Mouse (Mus musculus): ENCODE results near the gene Tmeff1.
A peak's percentile ranks its signal among the peaks of the same experiment; 100 is the strongest.

The Tmeff1 gene

DNA sequence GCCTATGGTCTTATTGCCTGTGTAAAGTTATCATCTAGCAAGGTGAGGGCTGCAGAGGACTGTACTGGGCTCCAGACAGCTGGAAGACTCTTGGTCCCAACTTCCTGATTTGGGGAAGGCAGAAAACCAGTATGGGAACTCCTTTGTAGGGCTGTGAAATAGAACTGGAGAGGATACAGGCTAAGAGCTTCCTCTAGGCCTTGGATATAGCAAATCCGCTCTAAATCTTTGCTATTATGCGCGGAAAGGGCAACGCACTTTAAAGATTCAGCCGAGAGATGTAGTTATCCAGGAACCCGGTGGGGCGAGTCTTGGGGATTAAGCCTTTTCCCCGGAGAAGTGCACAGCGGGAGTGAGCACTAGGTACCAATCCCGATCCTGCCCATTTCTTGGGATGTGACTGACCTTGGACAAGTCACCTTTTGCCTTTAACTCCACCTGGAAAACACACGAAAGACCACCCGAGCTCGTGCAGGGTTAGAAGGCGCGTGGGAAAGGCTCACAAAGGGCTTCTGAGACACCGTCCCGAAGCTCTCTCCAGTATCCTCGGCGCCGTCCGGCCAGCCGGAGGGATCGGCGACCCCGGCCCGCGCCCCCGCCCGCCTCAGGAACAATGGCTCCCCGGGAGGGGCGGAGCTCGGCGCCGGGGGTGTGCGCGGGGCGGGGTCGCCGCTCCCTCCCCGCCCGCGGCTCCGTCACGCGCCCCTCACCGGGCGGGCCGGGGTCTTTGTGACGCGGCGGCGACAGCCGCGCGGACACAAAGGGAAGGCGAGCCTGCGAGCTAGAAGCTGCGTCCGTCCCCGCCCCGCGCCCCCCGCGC is at the start of gene Tmeff1:
TSS of gene Tmeff1 (plus strand) at position 754 of the 820 bp plus-strand sequence.
- peak in 1 of 2 experiments; percentile 27 for DNase-seq (ENCODE audit: low spot score in 2 of 2)

DNA sequence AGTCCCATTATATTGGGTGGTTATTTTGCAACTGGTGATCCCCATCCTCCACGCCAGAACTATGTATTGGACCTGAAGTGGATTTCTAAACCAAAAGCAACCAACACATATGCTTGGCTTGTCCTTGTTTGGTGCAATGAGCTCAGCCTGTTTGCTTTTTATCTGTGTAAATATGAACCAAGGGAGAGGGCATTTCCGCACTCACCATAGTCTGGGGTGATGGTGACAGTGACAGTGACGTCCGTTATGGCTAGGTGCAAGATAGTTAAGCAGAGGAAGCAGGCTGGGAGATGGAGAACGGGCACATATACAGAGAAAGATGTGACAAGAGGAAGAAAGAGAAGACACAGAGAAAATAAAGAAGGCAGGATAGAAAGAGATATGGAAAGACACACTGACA is 48.7 kb upstream of the Tmeff1 start:
- DNase-seq (ENCODE audit: low spot score in 2 of 2): no peak

DNA sequence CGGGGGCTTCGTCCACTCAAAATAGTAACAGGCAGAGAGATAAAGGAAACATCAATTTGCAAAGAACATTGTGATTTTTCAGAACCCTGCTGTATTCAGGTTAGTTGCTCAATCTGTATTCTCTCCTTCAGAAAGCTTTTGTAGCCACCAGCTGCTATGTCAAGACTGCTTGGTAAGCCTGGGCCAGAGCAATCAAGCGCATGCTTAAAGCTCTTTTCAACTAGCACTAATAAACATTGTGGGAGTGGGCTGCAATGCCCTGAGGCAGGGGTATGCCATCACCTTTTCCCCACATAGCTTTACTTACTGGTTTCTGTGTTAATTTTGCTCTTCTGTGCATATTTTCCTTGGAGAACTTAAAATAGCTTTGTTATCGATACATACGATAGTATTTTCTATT is 48.0 kb upstream of the Tmeff1 start:
- no peak for DNase-seq (ENCODE audit: low spot score in 2 of 2)

DNA sequence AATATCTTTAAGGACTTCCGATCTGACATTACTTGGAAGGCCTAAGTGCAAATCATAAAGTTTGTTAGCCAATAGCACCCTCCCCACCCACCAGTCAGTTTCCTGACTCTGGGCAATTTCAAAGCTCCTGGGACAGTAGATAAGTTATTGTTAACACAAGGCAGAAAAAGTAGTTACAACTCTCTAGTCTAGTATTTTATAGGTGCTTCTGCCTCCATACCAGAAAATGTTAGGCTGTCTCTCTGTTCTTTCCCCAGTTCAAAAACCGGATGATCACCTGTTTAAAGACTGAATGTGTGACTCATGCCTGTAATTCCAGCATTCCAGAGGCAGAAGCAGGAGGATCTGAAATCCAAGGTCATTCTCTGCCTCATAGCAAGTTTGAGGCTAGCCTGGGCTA is 46.4 kb upstream of the Tmeff1 start:
- DNase-seq (ENCODE audit: low spot score in 2 of 2): no peak

DNA sequence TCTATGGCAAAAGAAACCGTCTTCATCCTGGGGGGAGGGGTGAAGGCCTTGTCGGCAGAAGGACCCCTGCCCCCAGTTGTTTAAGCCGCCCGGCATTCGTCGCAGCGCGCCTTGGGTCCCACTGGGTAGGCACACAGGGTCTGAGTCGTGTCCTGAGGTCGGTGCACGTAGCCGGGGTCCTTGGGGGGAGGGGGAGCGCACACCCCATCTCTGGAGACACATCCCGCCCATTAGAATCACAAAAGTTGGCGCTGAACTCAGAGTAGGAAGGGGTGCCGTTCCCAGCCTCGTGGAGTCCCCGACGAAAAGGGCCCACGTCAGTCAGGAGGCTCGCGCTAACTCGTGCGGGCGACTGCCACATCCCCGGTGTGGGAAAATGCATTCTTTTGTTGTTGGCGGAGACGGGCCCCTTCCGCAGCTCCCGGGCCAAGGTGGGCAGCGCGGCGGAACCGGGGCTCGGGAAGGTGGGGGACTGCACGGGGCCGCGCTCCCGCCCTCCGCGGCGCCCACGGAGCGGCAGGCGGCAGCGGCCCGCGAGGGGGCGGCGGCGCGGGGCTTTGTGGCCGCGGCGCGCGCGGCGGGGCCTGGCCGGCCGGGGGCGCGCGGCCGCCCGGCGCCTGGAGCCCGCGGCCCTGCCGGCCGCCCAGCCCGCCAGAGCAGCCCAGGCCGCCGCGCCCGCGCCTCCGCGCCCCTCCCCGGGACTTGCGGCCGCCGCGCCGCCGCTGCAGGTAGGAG is 45.0 kb upstream of the Tmeff1 start, which contains the start of gene Msantd3:
TSS of gene Msantd3 (plus strand) at position 95 of the 735 bp plus-strand sequence.
- DNase-seq (ENCODE audit: low spot score in 2 of 2): peak in 1 of 2 experiments; percentile 31

DNA sequence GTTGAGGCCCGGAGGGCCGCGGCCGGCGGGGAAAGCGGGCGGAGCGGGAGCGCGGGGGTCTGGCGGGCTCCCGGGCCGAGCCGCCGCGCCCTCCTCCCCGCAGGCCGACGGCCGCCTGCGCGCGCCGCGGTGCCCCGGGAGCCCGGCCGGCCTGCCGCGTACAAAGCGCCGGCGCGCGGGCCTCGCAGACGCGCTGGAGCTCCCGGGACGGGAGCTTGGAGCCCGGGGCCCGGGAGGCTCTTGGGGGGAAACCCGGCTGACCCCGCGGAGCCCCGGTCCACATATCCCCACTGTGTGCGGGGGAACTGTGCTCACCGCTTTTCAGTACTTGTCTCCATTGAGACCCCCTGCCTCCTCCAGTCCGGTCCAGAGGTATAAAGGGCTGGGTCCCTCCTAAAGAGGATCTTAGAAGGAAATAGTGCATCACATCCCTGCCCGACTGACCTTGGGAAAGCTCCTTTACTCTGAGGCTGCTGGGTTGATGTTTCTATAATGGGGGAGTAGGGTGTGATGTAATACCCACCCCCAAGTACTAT is 44.3 kb upstream of the Tmeff1 start:
- DNase-seq (ENCODE audit: low spot score in 2 of 2): no peak

DNA sequence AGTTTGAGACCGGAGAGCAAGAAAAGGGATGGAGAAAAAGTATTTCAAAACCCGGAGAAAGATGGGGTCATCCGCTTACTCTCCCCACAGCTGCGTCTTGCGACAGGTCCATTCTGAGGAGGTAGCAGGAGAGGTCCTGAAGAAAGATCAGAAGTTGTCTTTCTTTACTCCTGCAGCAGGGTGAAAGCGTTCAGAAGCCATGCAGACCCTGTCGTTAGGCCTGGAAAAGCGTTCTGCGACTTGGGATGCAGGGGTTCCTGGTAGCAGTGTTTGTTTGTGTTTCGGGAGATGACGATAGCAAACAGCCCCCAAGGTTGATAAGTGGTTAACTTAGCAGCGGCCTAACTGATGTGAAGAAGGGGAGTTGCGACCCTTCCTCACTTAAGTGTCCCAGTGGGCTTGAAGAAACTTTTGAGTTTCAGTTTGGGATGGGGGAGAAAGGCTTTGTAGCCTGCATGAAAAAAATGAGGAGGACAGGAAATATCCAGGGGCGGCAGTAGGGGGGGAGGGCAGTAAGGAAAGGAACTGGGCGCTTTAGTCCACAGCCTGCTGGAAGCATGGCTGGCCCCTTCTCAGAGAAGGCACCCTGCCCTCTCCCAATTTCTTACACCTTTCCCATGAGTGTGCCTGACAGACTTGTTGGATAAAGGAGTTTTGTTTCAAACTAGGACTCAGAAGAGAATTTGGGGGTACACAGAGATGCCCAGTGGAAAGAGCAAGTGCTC is 43.3 kb upstream of the Tmeff1 start:
- no peak for DNase-seq (ENCODE audit: low spot score in 2 of 2)

DNA sequence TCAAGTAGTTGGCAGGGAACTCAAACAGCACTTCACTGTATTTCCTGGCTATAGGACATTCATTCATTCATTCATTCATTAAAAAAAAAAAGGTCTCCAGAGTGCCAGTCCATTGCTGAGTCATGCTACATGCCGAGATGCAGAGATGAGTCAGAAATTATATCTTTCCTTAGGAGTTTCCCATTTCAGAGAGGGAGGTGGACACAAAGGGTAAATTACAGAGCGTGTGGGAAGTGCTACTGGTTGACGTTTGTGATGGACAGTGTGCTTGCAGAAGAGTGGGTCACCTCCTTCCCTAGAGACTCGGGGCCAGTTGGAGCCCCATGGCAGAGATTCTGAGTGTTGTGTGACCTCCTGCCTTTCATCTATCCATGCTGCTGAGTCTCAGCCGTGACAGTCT is 42.6 kb upstream of the Tmeff1 start:
- DNase-seq (ENCODE audit: low spot score in 2 of 2): no peak

DNA sequence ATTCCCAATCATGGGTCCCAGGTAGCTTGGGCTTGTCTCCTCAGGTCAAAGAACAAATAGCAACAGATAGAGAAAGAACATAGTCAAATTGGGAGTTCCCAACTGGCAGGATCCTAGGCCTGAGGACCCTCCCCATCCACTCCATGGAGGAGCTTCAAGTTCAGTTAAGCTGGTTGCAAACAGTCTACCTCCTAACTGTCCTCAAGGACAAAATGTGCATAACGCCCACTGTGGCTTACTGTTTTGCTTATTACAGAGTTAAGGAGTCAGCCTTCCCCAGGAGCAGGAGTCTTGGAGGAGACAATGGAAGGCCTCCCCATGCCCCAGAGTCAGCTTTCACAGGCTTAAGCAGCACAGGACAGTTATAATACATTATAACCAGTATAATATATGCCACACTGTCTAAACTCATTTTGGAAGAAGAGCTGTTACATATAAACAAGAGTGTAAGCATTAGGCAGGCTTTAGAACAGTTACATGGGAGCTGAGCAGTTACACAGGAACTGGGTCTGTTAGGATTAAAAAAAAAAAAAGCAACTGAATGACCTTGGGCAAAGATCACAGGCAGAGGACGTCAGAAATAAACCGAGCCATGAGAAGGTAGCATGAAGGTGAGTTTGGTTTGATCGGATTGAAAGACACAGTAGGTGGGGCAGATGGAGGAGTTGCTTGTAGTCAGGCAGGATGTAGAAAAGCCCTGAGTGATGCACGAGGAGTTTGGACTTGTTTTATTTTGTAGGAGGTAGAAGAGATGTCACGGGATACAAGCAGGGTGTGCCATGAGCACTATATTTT is 41.7 kb upstream of the Tmeff1 start:
- DNase-seq (ENCODE audit: low spot score in 2 of 2): no peak

DNA sequence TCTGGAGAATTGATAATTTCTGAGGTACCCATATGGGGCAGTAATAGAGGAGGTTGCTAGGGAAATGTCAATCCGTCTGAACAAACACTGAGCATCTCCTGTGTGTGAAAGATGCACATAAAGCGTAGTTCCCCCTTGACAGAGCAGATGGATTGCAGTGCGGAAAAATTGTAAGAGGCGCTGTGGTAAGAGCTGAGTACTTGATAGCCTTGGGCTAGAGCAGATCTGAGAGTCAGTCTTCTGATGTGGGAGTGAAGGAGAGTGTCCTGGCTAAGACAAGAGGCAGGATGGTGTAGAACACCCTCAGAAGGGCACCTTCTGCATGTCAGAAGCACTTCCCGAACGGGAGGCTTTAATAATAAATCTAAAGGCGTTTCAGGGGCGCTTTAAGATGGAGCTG is 40.8 kb upstream of the Tmeff1 start:
- DNase-seq (ENCODE audit: low spot score in 2 of 2): no peak

DNA sequence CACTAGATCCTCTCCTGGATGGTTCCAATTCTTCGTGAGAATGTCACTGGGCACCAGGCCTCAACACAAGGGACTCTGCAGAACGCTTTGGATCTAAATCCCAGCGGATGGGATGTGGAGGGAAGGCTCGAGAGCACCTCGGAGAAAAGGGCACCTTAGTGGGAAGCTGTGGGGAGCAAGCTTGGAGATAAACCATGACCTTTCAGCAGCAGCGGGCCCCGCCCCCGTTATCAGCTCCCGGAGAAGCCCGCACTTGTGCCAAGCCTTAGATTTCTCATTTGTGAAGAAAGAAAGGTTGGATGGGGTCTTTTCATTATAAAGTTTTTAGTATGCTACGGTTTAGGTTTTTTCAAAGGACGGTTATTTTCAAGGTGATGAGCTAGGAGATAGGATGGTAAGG is 39.0 kb upstream of the Tmeff1 start:
- no peak for DNase-seq (ENCODE audit: low spot score in 2 of 2)

DNA sequence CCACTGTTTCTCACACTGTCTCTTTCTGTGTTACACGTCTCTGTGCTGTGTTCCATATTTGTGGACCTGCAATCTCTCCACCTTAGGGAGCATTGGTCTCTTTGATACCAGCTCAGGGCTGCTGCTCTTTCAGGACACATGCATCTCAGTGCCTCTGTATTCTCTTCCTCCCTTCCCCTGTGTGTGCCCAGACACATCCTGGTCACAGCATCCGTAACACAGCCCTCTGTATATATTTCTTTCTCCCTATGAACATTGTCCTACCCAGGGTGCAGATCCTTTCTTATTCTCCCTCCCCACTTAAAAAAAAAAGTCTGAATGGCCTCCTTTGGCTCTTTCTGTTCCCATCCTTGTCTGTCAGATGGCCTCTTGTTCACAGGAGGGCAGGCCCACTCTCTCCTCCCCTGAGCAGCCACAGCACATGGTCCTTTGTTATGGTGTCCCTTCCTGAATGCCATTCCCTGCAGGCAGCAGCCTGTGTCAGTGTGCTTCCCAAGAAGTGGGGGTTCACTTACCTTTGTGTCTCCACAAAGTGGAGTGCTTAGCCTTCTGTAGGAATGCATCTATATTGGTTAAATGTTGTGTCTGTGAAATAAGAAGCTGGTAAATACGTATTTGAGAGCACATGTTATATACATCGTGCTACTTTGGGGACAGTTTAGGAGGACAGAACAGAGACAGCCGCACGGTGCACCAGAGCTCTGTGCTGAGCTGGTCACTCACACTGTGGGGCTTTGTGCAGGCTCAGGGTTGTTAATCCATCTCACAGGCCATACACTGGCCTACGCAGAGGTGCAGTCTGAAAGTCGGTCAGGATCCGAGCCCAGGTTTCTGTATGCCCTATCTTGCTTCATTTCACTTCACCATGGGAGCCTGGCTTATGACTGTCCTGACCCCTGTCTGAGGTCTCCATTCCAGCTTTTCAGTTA is 38.1 kb upstream of the Tmeff1 start:
- no peak for DNase-seq (ENCODE audit: low spot score in 2 of 2)

DNA sequence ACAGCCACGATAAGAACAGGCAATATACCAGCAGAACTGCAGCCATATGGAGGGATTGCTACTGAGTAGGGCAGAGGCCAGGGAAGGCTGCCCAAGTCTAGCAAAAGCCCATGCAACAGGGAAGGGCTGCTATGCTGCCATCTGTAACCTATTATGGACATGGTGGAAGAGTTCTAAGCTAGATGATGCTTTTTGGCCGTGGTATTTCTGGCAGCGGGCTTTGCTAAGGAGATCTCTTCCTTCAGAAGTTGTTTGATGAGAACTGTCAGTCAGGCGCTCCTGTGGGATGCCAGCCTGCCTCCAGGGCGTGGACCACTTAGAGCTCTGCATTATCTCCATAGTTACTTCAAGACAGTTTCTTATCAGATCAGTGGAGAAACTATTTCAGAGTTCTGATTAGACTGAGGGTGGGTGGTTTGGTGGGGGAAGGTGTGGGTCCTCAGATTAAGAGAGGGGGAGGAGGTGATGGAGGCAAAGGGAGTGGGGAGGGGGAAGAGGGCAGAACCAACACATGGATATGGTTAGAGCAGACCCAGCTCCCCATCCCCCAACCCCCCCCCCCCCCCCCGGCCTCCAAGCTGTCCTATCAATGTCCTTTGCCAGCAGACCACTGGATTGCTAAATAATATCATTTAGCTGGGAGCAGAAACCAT is 36.5 kb upstream of the Tmeff1 start:
- DNase-seq (ENCODE audit: low spot score in 2 of 2): no peak

DNA sequence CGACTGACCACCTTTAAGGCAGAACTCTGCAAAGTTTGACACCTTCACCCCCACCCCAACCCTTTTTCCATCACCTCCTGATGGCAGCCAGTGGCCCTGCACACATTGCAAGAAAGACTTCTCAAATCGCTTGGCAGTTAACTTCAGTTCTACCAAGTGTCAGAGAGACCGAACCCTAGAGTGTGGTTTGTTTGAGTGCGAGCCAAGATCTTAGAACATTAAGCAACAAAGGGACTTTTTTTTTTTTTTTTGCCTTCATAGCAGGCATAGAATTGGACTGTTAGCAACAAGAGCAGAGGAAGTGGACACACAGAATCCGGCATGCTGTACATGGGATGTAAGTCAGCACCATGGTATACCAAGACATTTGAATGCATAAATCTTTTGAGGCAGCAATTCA is 35.3 kb upstream of the Tmeff1 start:
- DNase-seq (ENCODE audit: low spot score in 2 of 2): no peak

DNA sequence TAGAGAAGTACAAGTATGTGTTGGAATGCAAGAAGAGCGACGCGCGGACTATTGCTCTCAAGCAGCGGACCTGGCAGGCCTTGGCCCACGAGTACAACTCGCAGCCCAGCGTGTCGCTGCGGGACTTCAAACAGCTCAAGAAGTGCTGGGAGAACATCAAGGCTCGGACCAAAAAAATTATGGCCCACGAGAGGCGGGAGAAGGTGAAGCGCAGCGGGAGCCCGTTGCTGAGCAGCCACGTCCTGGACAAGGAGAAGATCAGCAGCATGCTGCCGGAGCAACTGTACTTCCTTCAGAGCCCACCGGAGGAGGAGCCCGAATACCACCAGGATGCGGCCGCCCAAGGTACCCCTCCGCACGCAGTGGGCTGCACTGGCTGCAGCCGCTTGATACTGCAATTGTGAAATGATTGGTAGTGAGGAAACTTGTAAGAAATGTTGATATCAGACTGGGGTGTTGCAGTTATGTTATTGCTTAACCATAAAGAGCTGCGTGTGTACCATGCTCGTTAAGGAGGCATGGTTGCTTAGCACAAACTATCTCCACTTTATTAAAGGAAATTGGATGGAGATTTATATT is 32.4 kb upstream of the Tmeff1 start:
- DNase-seq (ENCODE audit: low spot score in 2 of 2): no peak

DNA sequence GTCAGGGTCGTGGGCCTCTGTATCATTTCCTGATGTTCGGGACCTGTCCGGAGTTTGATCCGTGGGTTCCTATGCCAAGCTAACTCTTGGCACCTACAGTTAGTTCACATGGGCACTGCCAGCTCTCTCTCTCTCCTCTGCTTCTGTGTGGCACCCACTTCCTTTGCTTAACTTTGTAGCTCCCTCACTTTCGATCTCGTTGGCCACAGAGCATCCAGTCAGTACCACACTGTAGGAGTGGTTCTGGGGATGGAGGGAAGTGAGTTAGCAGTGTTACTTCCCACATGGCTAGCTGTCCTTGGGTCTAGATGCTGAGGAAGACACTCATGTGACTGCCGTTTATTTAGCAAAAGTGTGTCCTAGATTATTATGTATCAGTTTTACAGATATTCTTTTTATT is 30.8 kb upstream of the Tmeff1 start:
- no peak for DNase-seq (ENCODE audit: low spot score in 2 of 2)

DNA sequence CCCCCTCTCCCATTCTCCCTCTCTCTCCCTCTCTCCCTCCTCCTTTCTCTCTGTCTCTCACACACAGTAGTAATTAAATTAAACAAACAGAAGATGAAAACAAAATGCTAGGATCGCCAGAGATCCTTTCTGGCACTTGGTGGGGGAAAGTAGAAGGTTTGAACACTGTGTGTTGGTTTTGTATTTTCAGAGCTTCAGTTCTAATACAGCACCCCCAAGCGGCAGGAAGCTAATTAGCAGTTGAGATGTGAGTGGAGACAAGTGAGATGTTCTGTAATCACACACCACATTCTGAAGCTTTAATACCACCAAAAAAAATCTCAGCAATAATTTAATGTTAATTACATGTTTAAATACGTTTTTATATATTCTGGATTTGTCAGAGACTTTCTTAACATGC is 29.2 kb upstream of the Tmeff1 start:
- peak in 1 of 2 experiments; percentile 50 for DNase-seq (ENCODE audit: low spot score in 2 of 2)

DNA sequence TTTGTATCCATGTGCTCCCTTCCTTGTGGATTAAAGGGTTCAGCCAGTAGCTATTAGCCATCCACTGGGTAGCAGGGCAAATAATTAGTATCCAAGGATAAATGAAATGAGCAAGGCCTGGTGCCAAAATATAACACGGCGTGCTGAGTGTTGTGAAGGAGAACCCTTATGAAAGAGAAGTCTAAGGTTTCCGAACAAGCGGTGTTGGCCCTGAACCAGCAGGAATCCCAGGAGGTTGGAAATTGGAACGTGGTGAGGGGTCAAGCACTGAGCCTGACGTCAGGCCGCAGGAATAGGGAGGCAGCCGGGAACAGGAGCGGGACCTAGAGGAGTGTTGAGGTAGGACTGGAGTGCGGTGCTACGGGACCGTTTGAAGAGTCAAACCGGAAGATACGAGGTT is 25.3 kb upstream of the Tmeff1 start:
- no peak for DNase-seq (ENCODE audit: low spot score in 2 of 2)

DNA sequence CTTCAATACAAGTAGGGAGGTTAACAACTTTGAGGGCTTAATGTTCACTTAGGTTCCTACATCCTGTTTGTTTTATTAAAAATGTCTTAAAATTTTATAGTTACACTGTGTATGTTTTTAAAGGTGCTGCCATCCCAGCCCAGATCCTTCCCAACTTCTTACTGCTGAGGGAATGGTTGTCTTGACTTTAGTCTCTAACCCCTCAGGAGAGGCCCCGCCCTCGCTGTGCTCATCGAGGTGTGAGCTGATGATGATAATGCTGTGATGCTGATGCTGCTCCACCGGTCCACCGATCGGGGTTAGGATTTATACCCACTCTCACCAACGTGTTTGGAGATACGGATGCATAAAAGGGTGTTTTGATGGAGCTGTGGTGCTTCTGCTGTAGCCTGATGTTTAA is 23.1 kb upstream of the Tmeff1 start:
- no peak for DNase-seq (ENCODE audit: low spot score in 2 of 2)

Data from left cerebral cortex, adult 9 months (tissue).